Mouse (Mus musculus): ENCODE results near the gene Pdpk1. TPM values are rescaled to one million over a fixed set of nuclear protein-coding genes. Genes with fewer than 3 reads are reported as not detected.

Pdpk1 gene
- polyA plus RNA-seq, 1 experiment = not detected

DNA sequence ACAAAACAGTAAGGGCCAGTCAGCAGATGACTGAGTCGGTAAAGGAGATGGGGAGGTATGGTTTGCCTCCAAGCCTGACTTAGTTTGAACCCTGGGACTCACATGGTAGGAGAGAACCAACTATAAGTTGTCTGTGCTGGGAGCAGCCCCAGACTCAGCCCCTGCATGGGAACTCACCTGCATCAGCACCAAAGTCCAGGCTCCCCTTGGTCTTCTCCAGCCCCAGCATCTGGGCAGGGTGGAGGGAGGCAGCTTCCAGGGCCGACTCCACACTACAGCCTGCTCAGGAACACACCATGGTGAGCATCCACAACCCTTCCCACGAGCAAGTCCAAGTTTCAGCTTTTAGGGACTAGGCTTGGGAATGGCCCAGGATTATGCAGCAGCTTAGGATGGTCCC, 5.7 kb upstream of the Pdpk1 start:
- no peak for TF ChIP-seq CTCF (IDR thresholded peaks at IDR 0.05; ENCODE audit: insufficient read depth, low read depth, low read length)
- TF ChIP-seq POLR2A (IDR thresholded peaks at IDR 0.05; ENCODE audit: insufficient read depth, low read depth, low read length) = no peak
- Histone ChIP-seq H3K4me1 (ENCODE audit: control insufficient read depth, insufficient read depth, low read length) (peaks cover 9% of the 10 kb centered on the region), H3K4me3 (ENCODE audit: insufficient read depth, low read depth, low read length) (no peak overlapping the region), H3K27ac (ENCODE audit: insufficient read depth, low read depth, low read length) (no peak overlapping the region)
- WGBS = 89% methylated on average over 3 of the region's 3 CpGs

DNA sequence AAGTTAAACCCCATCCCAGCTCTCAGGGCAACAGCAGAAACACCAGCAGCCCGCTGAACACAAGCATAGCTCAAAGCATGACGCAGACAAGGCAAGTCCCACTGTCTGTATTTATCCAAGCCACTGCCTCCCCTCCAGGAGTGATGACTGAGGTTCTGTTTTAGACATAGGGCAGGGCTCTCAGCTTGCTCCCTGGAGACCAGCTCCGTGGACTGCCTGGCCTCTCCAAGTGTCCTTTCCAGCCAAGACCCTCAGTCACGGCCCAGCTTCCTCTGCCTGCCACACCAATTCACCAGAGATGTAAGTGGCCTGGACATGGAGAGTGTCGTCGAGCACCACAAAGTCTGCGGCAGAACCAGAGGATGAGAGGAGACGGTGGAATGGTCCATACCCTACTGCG, 5.0 kb upstream of the Pdpk1 start:
- 94% methylated on average over 9 of the region's 9 CpGs for WGBS

DNA sequence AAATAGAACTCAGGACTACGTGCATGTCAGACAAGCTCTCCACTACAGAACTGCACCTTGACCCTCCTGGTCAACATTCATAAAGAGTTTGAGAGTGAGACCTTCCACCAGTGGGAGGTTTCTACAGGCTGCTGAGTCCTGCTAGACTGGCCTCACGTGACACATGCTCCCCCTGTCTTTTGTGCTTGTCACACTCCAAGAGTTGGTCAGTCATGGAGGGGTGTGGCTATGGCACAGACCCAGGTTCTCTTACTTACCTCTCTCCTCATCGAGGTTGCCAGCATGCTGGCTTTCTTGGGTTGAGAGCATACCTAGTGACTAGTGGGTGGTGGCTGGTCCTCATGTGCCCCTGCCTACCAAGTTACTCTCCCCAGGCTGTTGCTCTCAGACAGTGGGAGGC, 3.7 kb upstream of the Pdpk1 start:
- TF ChIP-seq POLR2A (IDR thresholded peaks at IDR 0.05; ENCODE audit: insufficient read depth, low read depth, low read length) (no peak), CTCF (IDR thresholded peaks at IDR 0.05; ENCODE audit: insufficient read depth, low read depth, low read length) (no peak)
- 74% methylated on average over 3 of the region's 3 CpGs for WGBS
- H3K4me3 ChIP-seq (ENCODE audit: insufficient read depth, low read depth, low read length) = no peak overlapping the region
- no peak overlapping the region for H3K27ac ChIP-seq (ENCODE audit: insufficient read depth, low read depth, low read length)
- H3K4me1 ChIP-seq (ENCODE audit: control insufficient read depth, insufficient read depth, low read length) = peaks cover 8% of the 10 kb centered on the region

More for the DNA sequence above, 5.0 kb upstream of the Pdpk1 start:
- Histone ChIP-seq H3K4me1 (ENCODE audit: control insufficient read depth, insufficient read depth, low read length) (peaks cover 8% of the 10 kb centered on the region), H3K4me3 (ENCODE audit: insufficient read depth, low read depth, low read length) (no peak overlapping the region), H3K27ac (ENCODE audit: insufficient read depth, low read depth, low read length) (no peak overlapping the region)
- no peak for TF ChIP-seq POLR2A (IDR thresholded peaks at IDR 0.05; ENCODE audit: insufficient read depth, low read depth, low read length)
- TF ChIP-seq CTCF (IDR thresholded peaks at IDR 0.05; ENCODE audit: insufficient read depth, low read depth, low read length) = no peak

DNA sequence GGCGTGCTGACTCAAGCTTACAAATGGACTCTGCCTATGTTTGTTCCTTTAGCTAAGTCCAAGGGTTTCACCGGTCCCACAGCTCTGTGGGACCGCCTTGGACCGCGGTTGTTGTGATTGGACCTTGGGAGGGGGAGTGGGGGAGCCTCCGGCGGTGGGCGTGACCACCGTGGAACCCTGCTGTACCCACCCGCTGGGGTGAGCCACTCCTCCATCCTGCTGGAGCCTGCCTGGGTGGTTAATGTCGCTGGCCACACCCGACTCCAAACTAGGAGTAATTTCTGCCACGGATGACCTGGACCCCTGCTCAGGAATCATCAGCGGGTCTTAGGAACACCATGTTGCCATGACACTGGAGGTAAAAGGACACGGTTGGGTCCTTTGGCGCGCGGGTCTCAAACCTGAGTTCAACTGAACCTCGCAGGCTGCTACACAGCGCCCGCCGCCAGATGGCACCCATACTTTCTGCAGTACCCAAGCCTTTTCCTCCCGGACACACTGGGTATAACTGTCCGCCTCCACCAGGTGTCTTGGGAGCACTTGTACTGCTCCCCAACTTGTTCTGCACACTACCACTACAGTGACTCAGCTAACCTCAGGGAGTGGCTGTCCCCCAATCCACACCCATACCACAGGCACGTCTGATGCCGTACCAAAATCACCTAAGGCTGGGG, 1.3 kb upstream of the Pdpk1 start:
- Histone ChIP-seq H3K4me3 (ENCODE audit: insufficient read depth, low read depth, low read length) (peak overlapping the region; percentile 34), H3K27ac (ENCODE audit: insufficient read depth, low read depth, low read length) (no peak overlapping the region), H3K4me1 (ENCODE audit: control insufficient read depth, insufficient read depth, low read length) (peaks cover 8% of the 10 kb centered on the region)
- 1% methylated on average over 26 of the region's 26 CpGs for WGBS
- TF ChIP-seq POLR2A (IDR thresholded peaks at IDR 0.05; ENCODE audit: insufficient read depth, low read depth, low read length) (no peak), CTCF (IDR thresholded peaks at IDR 0.05; ENCODE audit: insufficient read depth, low read depth, low read length) (peak; percentile 50)

DNA sequence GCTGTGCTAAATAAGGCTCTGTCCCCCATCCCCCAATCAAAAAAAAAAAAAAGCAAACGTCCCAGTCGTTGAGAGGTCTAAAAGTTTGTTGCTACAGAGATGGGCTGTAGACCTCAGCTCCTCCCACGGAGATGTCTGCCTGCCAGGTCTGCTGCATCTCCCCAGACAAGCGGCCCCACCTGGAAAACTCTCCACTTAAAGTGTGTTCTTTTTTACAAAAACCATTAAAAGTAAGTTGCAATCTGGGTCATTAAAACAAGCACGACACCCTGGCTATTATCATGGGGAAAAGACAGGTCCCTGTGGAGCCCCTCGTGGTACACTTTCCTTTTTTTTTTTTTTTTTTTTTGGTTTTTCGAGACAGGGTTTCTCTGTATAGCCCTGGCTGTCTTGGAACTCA, 658 bp upstream of the Pdpk1 start:
- H3K27ac ChIP-seq (ENCODE audit: insufficient read depth, low read depth, low read length) = no peak overlapping the region

DNA sequence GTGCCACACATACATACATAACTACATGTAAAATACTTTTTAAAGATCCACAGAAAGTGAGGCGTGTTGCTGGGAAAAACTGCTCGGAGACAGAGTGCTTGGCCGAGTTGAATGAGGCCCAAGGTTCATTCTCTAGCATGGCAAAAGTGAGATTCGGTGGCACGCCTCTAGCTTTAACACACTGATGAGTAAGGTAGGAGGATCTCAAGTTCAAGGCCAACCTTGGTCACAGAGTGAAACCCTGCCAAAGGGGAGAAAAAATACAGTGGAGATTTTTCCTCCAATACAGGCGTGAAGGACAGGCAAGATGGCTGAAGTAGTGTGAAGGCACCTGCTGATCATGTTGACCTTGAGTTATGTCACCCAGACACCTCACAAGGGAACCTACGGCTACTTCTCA, 1.3 kb downstream of the Pdpk1 start:
- Histone ChIP-seq H3K4me1 (ENCODE audit: control insufficient read depth, insufficient read depth, low read length) (peaks cover 8% of the 10 kb centered on the region), H3K27ac (ENCODE audit: insufficient read depth, low read depth, low read length) (no peak overlapping the region), H3K4me3 (ENCODE audit: insufficient read depth, low read depth, low read length) (no peak overlapping the region)
- WGBS = 94% methylated on average over 7 of the region's 7 CpGs
- TF ChIP-seq POLR2A (IDR thresholded peaks at IDR 0.05; ENCODE audit: insufficient read depth, low read depth, low read length) (no peak), CTCF (IDR thresholded peaks at IDR 0.05; ENCODE audit: insufficient read depth, low read depth, low read length) (no peak)

More for the DNA sequence above, 658 bp upstream of the Pdpk1 start:
- 10% methylated on average over 7 of the region's 7 CpGs for WGBS
- TF ChIP-seq CTCF (IDR thresholded peaks at IDR 0.05; ENCODE audit: insufficient read depth, low read depth, low read length) (no peak), POLR2A (IDR thresholded peaks at IDR 0.05; ENCODE audit: insufficient read depth, low read depth, low read length) (no peak)
- Histone ChIP-seq H3K4me1 (ENCODE audit: control insufficient read depth, insufficient read depth, low read length) (peaks cover 8% of the 10 kb centered on the region), H3K4me3 (ENCODE audit: insufficient read depth, low read depth, low read length) (no peak overlapping the region)

DNA sequence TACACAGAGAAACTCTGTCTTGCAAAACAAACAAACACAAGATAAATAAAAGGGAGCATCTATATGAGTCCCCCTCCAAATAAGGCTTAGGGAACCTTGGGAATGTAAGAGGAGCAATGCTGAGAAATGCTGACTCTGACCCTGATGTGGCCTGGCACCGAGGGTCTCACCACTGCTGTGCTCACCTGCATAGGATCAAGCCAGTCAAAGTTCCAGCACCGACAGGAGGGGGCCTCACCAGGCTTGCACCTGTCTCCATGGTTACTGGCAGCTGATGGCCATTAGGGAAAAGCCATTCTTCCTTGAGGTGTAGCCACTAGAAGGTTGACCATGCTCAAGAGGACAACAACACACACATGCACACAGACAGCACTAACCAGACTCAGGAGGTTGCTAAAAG, 7.8 kb downstream of the Pdpk1 start:
- no peak overlapping the region for H3K4me3 ChIP-seq (ENCODE audit: insufficient read depth, low read depth, low read length)
- TF ChIP-seq CTCF (IDR thresholded peaks at IDR 0.05; ENCODE audit: insufficient read depth, low read depth, low read length) = no peak
- TF ChIP-seq POLR2A (IDR thresholded peaks at IDR 0.05; ENCODE audit: insufficient read depth, low read depth, low read length) = no peak
- H3K27ac ChIP-seq (ENCODE audit: insufficient read depth, low read depth, low read length) = no peak overlapping the region
- 44% methylated on average over 2 of the region's 2 CpGs for WGBS
- peaks cover 8% of the 10 kb centered on the region for H3K4me1 ChIP-seq (ENCODE audit: control insufficient read depth, insufficient read depth, low read length)

DNA sequence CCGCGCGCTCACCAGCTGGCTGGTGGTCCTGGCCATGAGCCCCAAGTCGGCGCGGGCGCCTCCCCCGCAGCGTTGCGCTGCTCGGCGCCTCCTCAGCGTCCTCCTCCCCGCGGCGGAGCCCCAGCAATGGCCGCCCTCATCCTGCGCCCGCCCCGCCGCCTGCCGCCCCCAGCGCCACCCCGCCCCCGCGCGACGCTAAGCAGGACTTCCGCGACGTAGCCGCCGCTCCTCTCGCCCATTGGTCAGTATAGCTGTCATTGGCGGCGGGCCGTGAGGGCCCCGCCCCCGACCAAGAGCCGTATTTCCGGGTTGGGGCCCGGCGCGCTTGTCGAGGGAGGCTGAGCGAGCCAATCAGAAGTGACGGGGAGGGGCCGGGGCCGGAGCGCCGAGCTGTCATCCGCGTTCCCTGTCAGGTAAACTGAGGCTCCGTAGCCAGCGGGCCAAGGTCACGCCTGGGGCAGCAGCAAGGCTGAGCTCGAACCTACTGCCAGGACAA, 9.3 kb downstream of the Pdpk1 start:
- TF ChIP-seq CTCF (IDR thresholded peaks at IDR 0.05; ENCODE audit: insufficient read depth, low read depth, low read length) = no peak
- peak; percentile 70 for TF ChIP-seq POLR2A (IDR thresholded peaks at IDR 0.05; ENCODE audit: insufficient read depth, low read depth, low read length)
- peak overlapping the region; percentile 96 for H3K27ac ChIP-seq (ENCODE audit: insufficient read depth, low read depth, low read length)
- peak overlapping the region; percentile 100 for H3K4me3 ChIP-seq (ENCODE audit: insufficient read depth, low read depth, low read length)
- under 1% methylated on average over 52 of the region's 57 CpGs for WGBS
- H3K4me1 ChIP-seq (ENCODE audit: control insufficient read depth, insufficient read depth, low read length) = peaks cover 8% of the 10 kb centered on the region

DNA sequence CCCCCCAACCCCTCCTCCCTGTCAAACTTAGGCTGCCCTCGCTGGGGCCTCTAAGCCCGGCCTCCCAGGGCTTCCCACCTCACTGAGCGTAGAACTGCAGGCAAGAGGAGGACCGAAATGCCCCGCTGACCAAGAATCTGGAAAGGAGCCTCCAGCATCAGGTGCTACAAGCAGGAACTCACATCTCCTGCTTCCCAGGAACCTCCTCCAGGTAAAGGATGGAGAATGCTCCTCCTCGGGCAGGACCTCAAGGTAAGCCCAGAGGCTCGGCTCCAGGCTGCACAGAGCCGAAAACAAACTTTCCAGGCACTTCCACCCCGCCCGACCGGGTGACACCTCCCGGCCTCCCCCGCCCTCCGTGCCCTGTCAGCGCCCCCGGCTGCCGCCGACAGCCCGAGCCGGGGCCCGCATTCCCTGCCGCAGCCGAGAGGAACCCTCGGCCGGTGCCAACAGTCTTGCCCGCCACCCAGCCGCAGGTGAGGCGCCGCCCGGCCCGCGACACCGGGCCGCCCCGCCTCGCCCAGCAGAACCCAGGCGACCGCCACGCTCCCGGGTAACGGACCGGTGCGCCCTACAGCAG, 9.8 kb downstream of the Pdpk1 start:
- H3K4me3 ChIP-seq (ENCODE audit: insufficient read depth, low read depth, low read length) = peak overlapping the region; percentile 100
- H3K27ac ChIP-seq (ENCODE audit: insufficient read depth, low read depth, low read length) = peak overlapping the region; percentile 96
- TF ChIP-seq CTCF (IDR thresholded peaks at IDR 0.05; ENCODE audit: insufficient read depth, low read depth, low read length) (no peak), POLR2A (IDR thresholded peaks at IDR 0.05; ENCODE audit: insufficient read depth, low read depth, low read length) (no peak)
- peaks cover 8% of the 10 kb centered on the region for H3K4me1 ChIP-seq (ENCODE audit: control insufficient read depth, insufficient read depth, low read length)
- under 1% methylated on average over 43 of the region's 43 CpGs for WGBS
